Mouse (Mus musculus): ENCODE measurements at regions not wholly inside any gene's neighbourhood (a gene's known extent, or its start where the extent isn't known, plus 50 kb on each side); places are given as distances from the start of the nearest gene placed in this dataset.

GRCm38 (mm10) chr3:39344078-39344477 lies 457.3 kb downstream of the Fat4 start:
- 71% methylated on average over 3 of the region's 3 CpGs for WGBS
- DNase-seq (ENCODE audit: low spot score), result peak; percentile 37

GRCm38 (mm10) chr3:39347578-39347977 lies 460.8 kb downstream of the Fat4 start:
- Histone ChIP-seq H3K4me2 (ENCODE audit: low read depth, low read length) (no peak overlapping the region), H3K27me3 (ENCODE audit: control insufficient read depth, insufficient read depth, low read length) (no peaks in the 10 kb centered on the region), H3K4me1 (ENCODE audit: control insufficient read depth, insufficient read depth, low read length) (no peaks in the 10 kb centered on the region), H3K9me3 (replicated peaks; ENCODE audit: control insufficient read depth, low read length) (no peaks in the 10 kb centered on the region), H3K36me3 (replicated peaks; ENCODE audit: control insufficient read depth, insufficient read depth, low read depth, low read length) (no peaks in the 10 kb centered on the region), H3K9ac (replicated peaks; ENCODE audit: low read length) (no peak overlapping the region), H3K27ac (replicated peaks; ENCODE audit: low read depth, low read length) (no peak overlapping the region), H3K4me3 (ENCODE audit: low read depth, low read length) (no peak overlapping the region)
- DNase-seq (ENCODE audit: low spot score), result no peak
- WGBS, result 94% methylated on average over 4 of the region's 4 CpGs
- ATAC-seq (replicated peaks; ENCODE audit: insufficient number of reproducible peaks, low FRiP score, low TSS enrichment, low read depth), result no peak

More at GRCm38 (mm10) chr3:39344078-39344477, 457.3 kb downstream of the Fat4 start:
- Histone ChIP-seq H3K27ac (replicated peaks; ENCODE audit: low read depth, low read length) (no peak overlapping the region), H3K36me3 (replicated peaks; ENCODE audit: control insufficient read depth, insufficient read depth, low read depth, low read length) (no peaks in the 10 kb centered on the region), H3K4me2 (ENCODE audit: low read depth, low read length) (no peak overlapping the region), H3K9me3 (replicated peaks; ENCODE audit: control insufficient read depth, low read length) (no peaks in the 10 kb centered on the region), H3K4me1 (ENCODE audit: control insufficient read depth, insufficient read depth, low read length) (no peaks in the 10 kb centered on the region), H3K27me3 (ENCODE audit: control insufficient read depth, insufficient read depth, low read length) (no peaks in the 10 kb centered on the region), H3K9ac (replicated peaks; ENCODE audit: low read length) (no peak overlapping the region), H3K4me3 (ENCODE audit: low read depth, low read length) (no peak overlapping the region)
- ATAC-seq (replicated peaks; ENCODE audit: insufficient number of reproducible peaks, low FRiP score, low TSS enrichment, low read depth), result no peak

DNA sequence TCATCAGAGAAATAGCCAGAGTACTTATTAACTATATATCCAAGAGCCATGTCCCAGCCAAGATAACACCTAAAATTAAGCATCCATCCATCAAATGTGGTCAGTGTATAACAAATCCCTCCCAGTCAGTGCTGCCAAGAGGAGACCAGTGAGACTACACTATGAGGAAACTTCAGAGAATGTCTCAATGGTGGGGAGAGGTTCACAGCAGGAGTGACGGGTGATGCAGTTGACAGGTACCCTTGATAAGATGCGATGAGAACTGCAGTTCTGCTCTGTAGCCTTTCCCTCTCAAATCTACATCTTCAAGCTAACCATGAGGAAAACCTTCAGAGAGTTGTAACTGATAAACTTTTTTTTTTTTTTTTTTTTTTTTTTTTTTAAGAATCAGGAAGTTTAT lies 470.3 kb downstream of the Fat4 start:
- Histone ChIP-seq H3K9me3 (replicated peaks; ENCODE audit: control insufficient read depth, low read length) (no peaks in the 10 kb centered on the region), H3K4me3 (ENCODE audit: low read depth, low read length) (no peak overlapping the region), H3K36me3 (replicated peaks; ENCODE audit: control insufficient read depth, insufficient read depth, low read depth, low read length) (no peaks in the 10 kb centered on the region), H3K4me1 (ENCODE audit: control insufficient read depth, insufficient read depth, low read length) (no peaks in the 10 kb centered on the region), H3K27ac (replicated peaks; ENCODE audit: low read depth, low read length) (no peak overlapping the region), H3K9ac (replicated peaks; ENCODE audit: low read length) (no peak overlapping the region), H3K4me2 (ENCODE audit: low read depth, low read length) (no peak overlapping the region), H3K27me3 (ENCODE audit: control insufficient read depth, insufficient read depth, low read length) (no peaks in the 10 kb centered on the region)
- DNase-seq (ENCODE audit: low spot score) (no peak), ATAC-seq (replicated peaks; ENCODE audit: insufficient number of reproducible peaks, low FRiP score, low TSS enrichment, low read depth) (no peak)
- WGBS, result 87% methylated on average over 2 of the region's 2 CpGs

- WGBS, result 36% methylated on average over 2 of the region's 2 CpGs
- Histone ChIP-seq H3K27ac (replicated peaks; ENCODE audit: low read depth, low read length) (no peak overlapping the region), H3K27me3 (ENCODE audit: control insufficient read depth, insufficient read depth, low read length) (no peaks in the 10 kb centered on the region), H3K36me3 (replicated peaks; ENCODE audit: control insufficient read depth, insufficient read depth, low read depth, low read length) (no peaks in the 10 kb centered on the region), H3K4me2 (ENCODE audit: low read depth, low read length) (no peak overlapping the region), H3K4me1 (ENCODE audit: control insufficient read depth, insufficient read depth, low read length) (no peaks in the 10 kb centered on the region), H3K9me3 (replicated peaks; ENCODE audit: control insufficient read depth, low read length) (no peaks in the 10 kb centered on the region), H3K4me3 (ENCODE audit: low read depth, low read length) (no peak overlapping the region), H3K9ac (replicated peaks; ENCODE audit: low read length) (no peak overlapping the region)
- peak; percentile 57 for DNase-seq (ENCODE audit: low spot score)
- ATAC-seq (replicated peaks; ENCODE audit: insufficient number of reproducible peaks, low FRiP score, low TSS enrichment, low read depth), result no peak
Observed at GRCm38 (mm10) chr3:39360278-39360677, 473.5 kb downstream of the Fat4 start.

- Histone ChIP-seq H3K27ac (replicated peaks; ENCODE audit: low read depth, low read length) (no peak overlapping the region), H3K4me2 (ENCODE audit: low read depth, low read length) (no peak overlapping the region), H3K4me3 (ENCODE audit: low read depth, low read length) (no peak overlapping the region), H3K36me3 (replicated peaks; ENCODE audit: control insufficient read depth, insufficient read depth, low read depth, low read length) (no peaks in the 10 kb centered on the region), H3K9ac (replicated peaks; ENCODE audit: low read length) (no peak overlapping the region), H3K27me3 (ENCODE audit: control insufficient read depth, insufficient read depth, low read length) (no peaks in the 10 kb centered on the region), H3K9me3 (replicated peaks; ENCODE audit: control insufficient read depth, low read length) (no peaks in the 10 kb centered on the region), H3K4me1 (ENCODE audit: control insufficient read depth, insufficient read depth, low read length) (no peaks in the 10 kb centered on the region)
- ATAC-seq (replicated peaks; ENCODE audit: insufficient number of reproducible peaks, low FRiP score, low TSS enrichment, low read depth) (no peak), DNase-seq (ENCODE audit: low spot score) (no peak)
- WGBS, result 93% methylated on average over 4 of the region's 4 CpGs
Observed at GRCm38 (mm10) chr3:39370926-39371325, 484.2 kb downstream of the Fat4 start.

DNA sequence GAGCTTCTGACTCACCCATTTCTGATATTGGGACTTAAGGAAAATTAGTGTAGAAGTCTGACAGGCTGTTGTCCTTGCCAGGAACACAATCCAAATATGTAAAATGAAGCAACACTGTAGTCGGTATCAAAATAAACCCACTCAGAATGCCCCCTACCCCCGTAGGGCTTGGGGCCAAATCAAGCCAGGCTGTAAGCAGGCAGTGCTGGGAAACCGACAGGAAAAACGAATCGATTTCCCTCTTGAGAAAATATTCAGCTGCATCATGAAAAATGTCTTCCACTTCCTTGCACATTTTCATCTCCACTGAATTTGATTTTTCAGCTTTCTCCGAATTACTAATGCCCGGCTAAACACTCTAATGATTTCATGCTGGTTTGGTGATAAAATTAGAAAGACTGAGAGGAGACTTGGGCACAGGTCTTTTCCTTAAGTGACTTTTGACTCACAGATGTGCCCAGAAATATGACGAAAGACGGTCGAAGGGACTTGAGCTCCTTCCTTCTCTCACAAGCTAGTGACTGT lies 485.7 kb downstream of the Fat4 start:
- ATAC-seq (replicated peaks; ENCODE audit: insufficient number of reproducible peaks, low FRiP score, low TSS enrichment, low read depth) (no peak), DNase-seq (ENCODE audit: low spot score) (no peak)
- no peaks in the 10 kb centered on the region for H3K36me3 ChIP-seq (replicated peaks; ENCODE audit: control insufficient read depth, insufficient read depth, low read depth, low read length)
- H3K27ac ChIP-seq (replicated peaks; ENCODE audit: low read depth, low read length), result no peak overlapping the region
- H3K4me2 ChIP-seq (ENCODE audit: low read depth, low read length), result no peak overlapping the region
- no peaks in the 10 kb centered on the region for H3K27me3 ChIP-seq (ENCODE audit: control insufficient read depth, insufficient read depth, low read length)
- H3K9me3 ChIP-seq (replicated peaks; ENCODE audit: control insufficient read depth, low read length), result no peaks in the 10 kb centered on the region
- H3K9ac ChIP-seq (replicated peaks; ENCODE audit: low read length), result no peak overlapping the region
- no peaks in the 10 kb centered on the region for H3K4me1 ChIP-seq (ENCODE audit: control insufficient read depth, insufficient read depth, low read length)
- H3K4me3 ChIP-seq (ENCODE audit: low read depth, low read length), result no peak overlapping the region
- 86% methylated on average over 10 of the region's 10 CpGs for WGBS

DNA sequence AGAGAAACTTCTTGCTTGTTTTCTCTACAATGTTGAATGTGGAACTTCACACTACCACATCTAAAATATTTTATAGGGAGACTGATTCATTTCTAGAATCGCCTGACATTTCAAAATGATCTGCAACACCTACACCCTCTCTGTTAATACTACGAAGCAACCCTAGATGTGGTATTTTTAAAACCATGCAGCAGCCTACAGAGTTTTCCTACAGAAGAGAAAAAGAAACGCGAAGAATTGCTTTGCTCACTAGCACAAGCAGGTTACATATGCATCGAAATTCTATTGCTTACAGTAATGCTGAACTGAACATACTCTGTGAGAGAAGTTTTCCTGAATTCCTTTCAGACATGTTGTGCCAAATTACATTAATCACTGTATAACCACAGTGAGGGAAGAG lies 488.7 kb downstream of the Fat4 start:
- Histone ChIP-seq H3K4me1 (ENCODE audit: control insufficient read depth, insufficient read depth, low read length) (no peaks in the 10 kb centered on the region), H3K9ac (replicated peaks; ENCODE audit: low read length) (no peak overlapping the region), H3K4me2 (ENCODE audit: low read depth, low read length) (no peak overlapping the region), H3K36me3 (replicated peaks; ENCODE audit: control insufficient read depth, insufficient read depth, low read depth, low read length) (no peaks in the 10 kb centered on the region), H3K27ac (replicated peaks; ENCODE audit: low read depth, low read length) (no peak overlapping the region), H3K27me3 (ENCODE audit: control insufficient read depth, insufficient read depth, low read length) (no peaks in the 10 kb centered on the region), H3K9me3 (replicated peaks; ENCODE audit: control insufficient read depth, low read length) (no peaks in the 10 kb centered on the region), H3K4me3 (ENCODE audit: low read depth, low read length) (no peak overlapping the region)
- DNase-seq (ENCODE audit: low spot score), result no peak
- 93% methylated on average over 5 of the region's 5 CpGs for WGBS
- ATAC-seq (replicated peaks; ENCODE audit: insufficient number of reproducible peaks, low FRiP score, low TSS enrichment, low read depth), result no peak

DNA sequence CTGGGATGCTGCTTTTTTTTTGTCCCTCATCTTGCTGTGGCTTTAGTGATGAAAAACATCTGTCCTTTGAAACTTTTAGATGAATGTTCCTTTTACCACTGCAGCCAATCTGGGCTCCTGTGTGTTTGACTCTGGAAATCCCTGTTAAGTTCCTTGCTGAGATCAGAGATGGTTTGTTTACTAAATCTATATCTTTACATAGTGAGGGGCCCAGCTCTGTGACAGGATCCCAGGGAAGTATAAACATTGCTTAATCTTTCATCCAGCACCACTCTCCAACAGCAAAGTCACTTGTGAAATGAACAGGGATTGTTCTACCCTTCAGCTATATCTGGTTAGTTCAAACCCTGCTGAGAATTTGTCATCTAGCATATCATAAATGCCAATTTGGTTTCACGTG lies 501.8 kb downstream of the Fat4 start:
- Histone ChIP-seq H3K27ac (replicated peaks; ENCODE audit: low read depth, low read length) (no peak overlapping the region), H3K4me2 (ENCODE audit: low read depth, low read length) (no peak overlapping the region), H3K27me3 (ENCODE audit: control insufficient read depth, insufficient read depth, low read length) (no peaks in the 10 kb centered on the region), H3K9ac (replicated peaks; ENCODE audit: low read length) (no peak overlapping the region), H3K4me1 (ENCODE audit: control insufficient read depth, insufficient read depth, low read length) (no peaks in the 10 kb centered on the region), H3K4me3 (ENCODE audit: low read depth, low read length) (no peak overlapping the region), H3K9me3 (replicated peaks; ENCODE audit: control insufficient read depth, low read length) (no peaks in the 10 kb centered on the region), H3K36me3 (replicated peaks; ENCODE audit: control insufficient read depth, insufficient read depth, low read depth, low read length) (no peaks in the 10 kb centered on the region)
- WGBS, result 72% methylated on average over 1 of the region's 1 CpGs
- ATAC-seq (replicated peaks; ENCODE audit: insufficient number of reproducible peaks, low FRiP score, low TSS enrichment, low read depth), result no peak
- no peak for DNase-seq (ENCODE audit: low spot score)
